Mouse (Mus musculus) thymus, postnatal 4 days (tissue): ENCODE results near the gene Il22ra1.

Experiments used
- DNase-seq: peaks from one replicate; pipeline ENCODE4 v3.0.0; 2021

Gene Il22ra1

GRCm38 (mm10) chr4:135736903-135737302 is 8.9 kb downstream of the Il22ra1 start:
- no peak for DNase-seq

- no peak for DNase-seq
Measured at GRCm38 (mm10) chr4:135738237-135738636, 10.3 kb downstream of the Il22ra1 start.

- no peak for DNase-seq
Measured at GRCm38 (mm10) chr4:135739148-135739547, 11.2 kb downstream of the Il22ra1 start.

- no peak for DNase-seq
Measured at GRCm38 (mm10) chr4:135739672-135740071, 11.7 kb downstream of the Il22ra1 start.

GRCm38 (mm10) chr4:135743520-135743919 is 15.5 kb downstream of the Il22ra1 start:
- no peak for DNase-seq

- DNase-seq, result no peak
Measured at GRCm38 (mm10) chr4:135744726-135745448, 16.9 kb downstream of the Il22ra1 start.

- no peak for DNase-seq
Measured at GRCm38 (mm10) chr4:135745613-135746012, 17.6 kb downstream of the Il22ra1 start.

- DNase-seq, result peak; percentile 43
Measured at GRCm38 (mm10) chr4:135750896-135751295, 22.9 kb downstream of the Il22ra1 start.

GRCm38 (mm10) chr4:135752106-135752778 is 24.3 kb downstream of the Il22ra1 start:
- DNase-seq, result no peak

GRCm38 (mm10) chr4:135752779-135753164 is 24.8 kb downstream of the Il22ra1 start:
- DNase-seq, result no peak

- peak; percentile 20 for DNase-seq
Measured at GRCm38 (mm10) chr4:135758331-135758730, 30.4 kb downstream of the Il22ra1 start.

GRCm38 (mm10) chr4:135758825-135759224 is 30.9 kb downstream of the Il22ra1 start:
- no peak for DNase-seq

- DNase-seq, result peak; percentile 13
Measured at GRCm38 (mm10) chr4:135759356-135759976, 31.5 kb downstream of the Il22ra1 start, which contains the start of gene Myom3. Gene Myom3 (plus strand): TSS chr4:135759715.

GRCm38 (mm10) chr4:135761048-135761447 is 33.1 kb downstream of the Il22ra1 start:
- no peak for DNase-seq

GRCm38 (mm10) chr4:135761569-135761968 is 33.6 kb downstream of the Il22ra1 start:
- no peak for DNase-seq

GRCm38 (mm10) chr4:135762251-135762906 is 34.4 kb downstream of the Il22ra1 start:
- peak; percentile 81 for DNase-seq

GRCm38 (mm10) chr4:135764700-135765099 is 36.7 kb downstream of the Il22ra1 start:
- no peak for DNase-seq

- no peak for DNase-seq
Measured at GRCm38 (mm10) chr4:135765707-135766106, 37.7 kb downstream of the Il22ra1 start.

GRCm38 (mm10) chr4:135766976-135767375 is 39.0 kb downstream of the Il22ra1 start:
- no peak for DNase-seq

- DNase-seq, result peak; percentile 54
Measured at GRCm38 (mm10) chr4:135768572-135769526, 40.9 kb downstream of the Il22ra1 start.

- DNase-seq, result no peak
Measured at GRCm38 (mm10) chr4:135770611-135771305, 42.8 kb downstream of the Il22ra1 start.
